Mouse (Mus musculus) embryonic fibroblast, embryonic 13.5 days (primary cell): ENCODE measurements around the gene Tead1.

Source experiments
- CTCF ChIP-seq: IDR thresholded peaks from 2 replicates; pipeline ENCODE4 v1.5.1; 2011; ENCODE audit warnings: mild to moderate bottlenecking, control low read depth, low read length, moderate library complexity, borderline replicate concordance; ENCODE audit not compliant: insufficient read depth
- POLR2A ChIP-seq: IDR thresholded peaks from 2 replicates; pipeline ENCODE4 v1.6.1; 2011; ENCODE audit warnings: low read depth, mild to moderate bottlenecking, control low read depth, low read length, moderate library complexity

GRCm38 (mm10) chr7:112907468-112907867 lies 228.3 kb downstream of the Tead1 start:
- TF ChIP-seq CTCF (no peak), POLR2A (no peak)
